Mouse (Mus musculus) G1E-ER4 (cell line): ENCODE data around the gene Fam131b. TPM values are rescaled to one million over a fixed set of nuclear protein-coding genes. Genes with fewer than 3 reads are reported as not detected.

Source experiments
- GATA1 ChIP-seq: IDR thresholded peaks from one replicate; pipeline ENCODE4 v1.8.0; 2012; ENCODE audit warnings: low read length, inconsistent platforms
- polyA plus RNA-seq: library from polyadenylated mRNA; stranded (reverse); fragments of >175 nt; gene quantifications from 2 replicates; pipeline ENCODE4 v1.2.3, GENCODE M21; 2012

Gene Fam131b
- polyA plus RNA-seq, 1 experiment: not detected

GRCm38 (mm10) chr6:42360231-42360840, 35.9 kb upstream of the Fam131b start:
- no peak for TF ChIP-seq GATA1

DNA sequence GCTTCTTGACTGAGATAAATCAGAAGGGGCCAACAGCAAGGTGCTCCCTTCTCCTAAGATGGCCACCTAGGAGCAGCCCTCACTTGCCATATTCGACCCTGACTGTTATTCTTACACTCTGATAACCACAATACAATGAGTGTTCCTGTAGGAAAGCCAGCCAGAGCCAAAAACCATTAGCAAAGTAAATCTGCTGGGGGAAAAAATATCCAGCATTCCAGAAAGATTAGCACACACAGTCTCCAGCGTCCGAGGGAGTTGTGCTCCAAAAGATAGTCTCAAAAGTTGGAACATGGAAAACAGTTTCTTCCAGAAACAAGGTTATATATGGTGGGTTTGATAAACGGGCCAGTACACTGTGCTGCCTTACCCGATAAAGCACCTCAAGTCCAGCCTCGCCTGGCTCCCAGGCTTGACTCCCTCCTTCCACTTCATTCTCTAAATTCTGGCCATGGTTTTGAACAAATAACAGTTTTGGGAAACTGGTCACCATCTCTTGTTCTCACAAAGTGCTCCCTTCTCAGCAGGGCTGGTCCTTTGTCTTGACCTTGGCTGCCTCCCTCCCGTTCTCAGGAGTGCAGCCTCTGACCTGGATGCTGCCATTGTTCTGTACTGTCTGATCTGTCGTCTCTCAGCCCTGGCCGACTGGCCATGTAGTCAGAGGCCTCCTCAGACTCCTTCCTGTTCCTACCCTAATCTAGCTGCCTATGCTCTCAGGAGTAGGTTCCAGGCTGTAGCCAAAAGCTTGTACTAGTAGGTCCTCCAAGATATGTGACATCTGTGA, 35.1 kb upstream of the Fam131b start:
- no peak for TF ChIP-seq GATA1

DNA sequence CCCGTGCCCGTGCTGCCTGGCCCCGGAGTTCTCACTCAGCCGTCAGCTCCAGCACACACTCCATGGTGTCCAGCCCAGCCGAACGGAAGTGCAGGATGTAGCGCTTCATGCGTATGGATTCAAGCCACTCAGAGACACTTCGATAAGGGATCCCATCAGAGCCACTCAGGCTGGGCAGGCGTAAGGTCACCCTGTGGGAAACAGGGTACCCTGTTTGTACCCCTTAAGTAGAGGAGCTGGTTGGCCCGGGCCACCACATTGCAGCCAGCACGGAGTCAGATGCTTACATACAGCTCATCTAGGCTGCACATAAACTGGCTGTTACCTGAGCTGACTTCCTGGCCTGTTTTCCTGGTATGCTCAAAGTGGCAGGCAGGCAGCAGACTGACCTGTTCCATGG, 34.5 kb upstream of the Fam131b start:
- TF ChIP-seq GATA1: no peak

- TF ChIP-seq GATA1: no peak
These were observed 33.5 kb upstream of the Fam131b start for GRCm38 (mm10) chr6:42357901-42358300.

- no peak for TF ChIP-seq GATA1
These were observed 32.5 kb upstream of the Fam131b start for GRCm38 (mm10) chr6:42356913-42357312.

- TF ChIP-seq GATA1: no peak
These were observed 31.6 kb upstream of the Fam131b start for GRCm38 (mm10) chr6:42355794-42356600.

DNA sequence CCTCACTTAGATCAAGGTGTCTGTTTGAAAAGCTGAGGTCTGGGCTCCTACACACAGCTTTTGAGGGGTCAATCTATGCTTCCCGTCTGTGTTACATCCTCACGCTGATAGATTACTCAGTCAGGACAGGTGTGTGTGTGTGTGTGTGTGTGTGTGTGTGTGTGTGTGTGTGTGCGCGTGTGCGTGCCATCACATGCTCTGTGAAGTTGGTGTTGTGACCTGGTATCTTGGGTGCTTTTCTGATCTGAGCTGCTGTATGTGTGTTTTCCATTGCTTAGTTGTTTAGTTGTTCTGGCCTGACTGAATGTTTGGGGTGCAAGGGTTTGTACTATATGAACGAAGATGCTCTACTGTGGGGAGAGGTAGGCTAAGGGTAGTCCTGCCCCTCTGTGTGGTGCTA, 30.9 kb upstream of the Fam131b start:
- no peak for TF ChIP-seq GATA1

DNA sequence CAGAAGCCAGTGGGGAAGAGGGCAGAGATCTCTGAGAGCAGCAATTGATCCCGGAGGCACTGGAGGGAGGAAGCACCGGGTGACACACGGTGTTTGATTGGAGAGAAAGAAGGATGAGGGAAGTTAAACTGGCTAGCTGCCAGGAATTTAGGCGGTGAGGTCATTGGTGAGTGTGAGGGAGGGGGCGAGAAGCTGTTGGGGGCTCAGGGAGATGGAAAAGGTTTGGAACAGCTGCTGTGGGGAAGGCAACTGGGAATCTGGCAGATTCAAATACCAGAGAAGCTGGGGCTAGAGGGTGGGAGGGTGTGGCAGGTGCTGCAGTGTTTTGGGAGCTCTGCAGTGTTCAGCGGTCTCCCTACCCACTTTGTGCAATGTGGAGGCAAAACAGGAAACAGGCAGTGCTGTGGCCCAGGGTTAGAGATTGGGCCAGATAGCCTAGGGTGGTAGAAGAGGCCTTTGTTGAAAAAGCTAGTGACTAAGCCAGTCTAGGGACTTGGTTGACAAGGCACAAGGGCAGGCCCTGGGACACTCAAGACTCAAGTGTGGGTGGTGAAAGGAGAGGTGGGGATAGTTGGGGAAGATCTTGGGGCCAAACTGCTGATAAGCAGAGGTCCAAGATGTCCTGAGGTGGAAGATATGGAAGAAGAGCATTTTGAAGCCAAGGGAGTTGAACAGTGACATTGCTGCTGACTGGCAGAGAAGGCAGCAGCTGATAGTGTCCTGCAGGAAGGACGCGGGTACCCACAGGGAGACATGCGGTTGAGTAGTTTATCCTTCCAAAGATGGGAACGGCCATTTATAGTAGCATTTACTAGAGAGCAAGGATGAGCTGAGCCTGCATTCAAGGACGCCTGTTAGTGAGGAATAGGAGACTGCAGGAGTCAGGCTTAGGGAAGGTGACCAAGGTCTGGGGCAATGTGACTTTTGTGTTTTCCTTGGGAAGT, 29.9 kb upstream of the Fam131b start:
- no peak for TF ChIP-seq GATA1

GRCm38 (mm10) chr6:42353180-42353579, 28.7 kb upstream of the Fam131b start:
- TF ChIP-seq GATA1: peak; percentile 43

- no peak for TF ChIP-seq GATA1
These were observed 28.0 kb upstream of the Fam131b start for GRCm38 (mm10) chr6:42352486-42352846.

DNA sequence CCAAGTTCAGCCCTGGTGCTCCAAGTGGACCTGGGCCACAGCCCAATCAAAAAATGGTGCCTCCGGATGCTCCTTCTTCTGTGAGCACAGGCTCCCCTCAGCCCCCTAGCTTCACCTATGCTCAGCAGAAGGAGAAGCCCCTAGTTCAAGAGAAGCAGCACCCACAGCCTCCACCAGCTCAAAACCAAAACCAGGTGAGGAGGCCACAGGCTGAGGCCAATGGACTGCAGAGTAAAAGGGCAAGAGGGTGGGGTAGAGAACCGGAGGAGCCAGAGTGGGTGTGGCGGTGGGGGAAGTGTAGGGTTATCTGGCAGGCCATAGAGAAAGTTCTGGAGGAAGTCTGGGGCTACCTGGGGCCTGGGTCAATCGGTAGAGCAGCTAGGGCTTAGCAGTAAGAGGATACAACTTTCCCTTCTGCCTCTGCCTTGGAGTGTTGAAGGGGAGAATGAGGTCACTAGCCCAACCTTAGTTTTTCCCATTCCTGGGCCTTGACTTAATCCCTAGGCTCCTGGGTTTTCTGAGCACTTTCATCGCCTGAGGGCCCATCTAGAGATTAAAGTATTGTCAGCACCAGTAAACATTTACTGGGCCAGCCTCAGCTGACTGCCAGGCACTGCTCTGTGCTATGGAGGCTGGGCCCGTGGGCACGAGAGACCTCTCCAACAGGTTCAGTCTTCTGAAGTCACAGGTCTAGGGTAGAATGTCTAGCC, 27.5 kb upstream of the Fam131b start:
- no peak for TF ChIP-seq GATA1

DNA sequence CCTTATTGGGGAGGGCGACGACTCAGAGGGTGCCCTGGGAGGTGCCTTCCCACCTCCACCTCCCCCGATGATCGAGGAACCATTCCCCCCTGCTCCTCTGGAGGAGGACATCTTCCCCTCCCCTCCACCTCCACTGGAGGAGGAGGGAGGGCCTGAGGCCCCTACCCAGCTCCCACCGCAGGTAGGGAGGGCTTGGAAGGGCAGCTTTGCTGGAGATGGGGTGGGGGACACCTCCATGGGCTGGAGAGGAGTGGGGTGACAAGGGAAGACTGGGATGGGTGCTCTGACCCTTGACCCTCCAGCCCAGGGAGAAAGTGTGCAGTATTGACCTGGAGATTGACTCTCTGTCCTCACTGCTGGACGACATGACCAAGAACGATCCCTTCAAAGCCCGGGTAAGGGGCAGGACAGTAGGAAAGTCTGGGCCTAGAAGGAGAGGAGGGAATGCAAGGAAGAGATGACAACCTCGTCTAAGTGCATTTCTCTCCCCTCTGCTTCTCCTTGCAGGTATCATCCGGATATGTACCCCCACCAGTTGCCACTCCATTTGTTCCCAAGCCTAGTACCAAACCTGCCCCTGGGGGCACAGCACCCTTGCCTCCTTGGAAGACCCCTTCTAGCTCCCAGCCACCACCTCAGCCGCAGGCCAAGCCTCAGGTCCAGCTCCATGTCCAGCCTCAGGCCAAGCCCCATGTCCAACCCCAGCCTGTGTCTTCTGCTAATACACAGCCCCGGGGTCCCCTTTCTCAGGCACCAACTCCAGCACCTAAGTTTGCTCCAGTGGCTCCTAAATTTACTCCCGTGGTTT, 26.7 kb upstream of the Fam131b start:
- no peak for TF ChIP-seq GATA1

DNA sequence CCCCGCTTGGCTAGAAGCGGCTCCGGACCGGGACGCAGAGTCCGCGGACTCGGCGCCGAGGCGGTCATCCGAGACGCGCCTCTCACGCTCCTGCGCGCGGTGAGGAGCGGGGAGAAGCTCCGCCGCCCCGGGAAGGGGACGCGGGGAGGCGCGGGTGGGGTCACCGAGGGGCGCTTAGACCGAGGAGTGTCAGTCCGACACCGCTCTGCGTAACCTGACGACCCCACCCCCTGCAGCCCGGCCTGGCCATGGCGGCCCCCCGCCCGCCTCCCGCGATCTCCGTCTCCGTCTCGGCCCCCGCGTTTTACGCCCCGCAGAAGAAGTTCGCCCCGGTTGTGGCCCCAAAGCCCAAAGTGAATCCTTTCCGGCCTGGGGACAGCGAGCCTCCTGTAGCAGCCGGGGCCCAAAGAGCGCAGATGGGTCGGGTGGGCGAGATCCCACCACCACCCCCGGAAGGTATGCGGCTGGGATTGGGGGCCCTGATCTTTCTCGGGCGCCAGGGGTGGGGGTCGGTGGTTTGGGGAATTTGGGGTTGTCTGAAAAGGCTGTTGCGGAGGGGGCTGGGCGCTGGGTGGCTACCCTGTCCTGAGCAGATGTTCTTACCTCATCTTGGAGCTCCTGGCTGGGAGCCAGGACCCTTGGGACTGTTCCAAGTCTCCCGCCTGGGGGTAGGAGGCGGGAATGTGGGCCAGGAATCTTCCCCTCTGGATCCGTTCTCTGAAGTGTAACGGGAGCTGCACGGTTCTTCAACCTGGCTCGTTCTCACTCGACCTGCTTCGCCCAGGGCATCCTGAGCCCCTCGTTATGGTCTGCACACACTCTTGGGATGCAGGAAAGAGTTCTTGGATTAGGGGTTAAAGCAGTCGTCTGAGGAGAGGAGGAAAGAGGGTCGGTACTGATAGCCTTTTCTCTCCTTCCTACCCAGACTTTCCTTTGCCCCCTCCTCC, 25.9 kb upstream of the Fam131b start:
- TF ChIP-seq GATA1: no peak
